In the genomic region with DNA sequence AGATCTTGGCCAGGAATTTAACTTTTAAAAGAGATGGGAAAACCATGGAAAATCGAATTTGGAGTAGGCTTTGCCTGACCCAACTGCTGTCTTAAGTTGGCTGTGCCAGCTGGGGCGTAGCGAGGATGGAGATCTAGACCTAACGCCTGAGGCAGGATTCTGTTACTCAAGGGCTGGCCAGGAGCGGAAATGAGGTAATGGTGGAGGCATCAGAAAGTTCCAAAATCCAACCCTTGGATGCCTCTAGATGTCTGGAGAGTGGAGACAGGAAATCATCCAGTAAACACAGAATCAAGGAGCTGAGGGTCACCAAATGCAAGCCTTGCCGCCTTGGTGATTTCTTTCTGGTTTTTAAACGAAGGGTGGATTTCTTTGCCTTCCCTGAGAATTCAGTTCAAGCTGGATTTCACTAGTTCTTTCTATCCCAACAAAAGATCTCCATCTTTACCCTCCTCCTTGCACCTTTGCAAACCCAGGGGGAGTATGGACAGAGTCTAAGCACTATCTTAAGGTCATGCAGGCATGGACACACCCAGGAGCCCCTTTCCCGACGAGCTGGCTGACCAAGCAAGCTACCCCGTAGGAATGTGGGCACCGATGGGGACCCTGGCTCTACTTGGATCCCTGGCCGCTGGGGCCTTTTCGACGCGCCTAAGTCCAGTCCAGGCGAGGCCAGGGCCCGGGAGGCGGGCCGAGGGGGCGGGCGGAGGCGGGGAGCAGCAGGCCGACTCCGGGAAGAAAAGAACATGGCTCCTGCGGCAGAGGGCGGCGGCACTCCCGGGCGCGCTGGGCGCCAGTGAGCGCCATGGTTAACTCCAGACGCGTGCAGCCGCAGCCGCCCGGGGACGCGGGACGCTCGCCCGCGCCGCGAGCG, we compare ENCODE assay signal across 8 mouse cellular contexts. TPM values are rescaled to one million over a fixed set of nuclear protein-coding genes. Genes with fewer than 3 reads are reported as not detected.
DNase-seq lines count a peak whose midpoint lies in the region; ATAC-seq and TF ChIP-seq lines count a peak whose summit lies in the region.

A gene (plus strand): TSS at position 619 of the 874 bp plus-strand sequence.

- intact Hi-C loops in heart, postnatal 25 days (cut with DNase I), result no loop called here

- TF ChIP-seq CTCF in cerebellum, adult 2 months (IDR thresholded peaks at IDR 0.05; ENCODE audit: borderline replicate concordance, insufficient read depth, low read depth, low read length), result no peak
- TF ChIP-seq CTCF in forebrain, postnatal 0 days (IDR thresholded peaks at IDR 0.05; ENCODE audit: low read depth), result no peak
- TF ChIP-seq CTCF in layer of hippocampus, adult 2 months (conservative IDR thresholded peaks at IDR 0.05), result no peak
- no peak for TF ChIP-seq CTCF in lung, embryonic 14.5 days (IDR thresholded peaks at IDR 0.05; ENCODE audit: low read depth)

- 0 out of 2 replicates have a peak, but pooled peaks cover 3% of the 10 kb centered on the region for H3K4me1 ChIP-seq in cerebellum, adult 2 months (ENCODE audit: control insufficient read depth, insufficient read depth, low read length)
- H3K4me1 ChIP-seq in forebrain, postnatal 0 days (ENCODE audit: insufficient read depth), result peaks cover 20% of the 10 kb centered on the region; the same call in 1 of the 2 replicates
- H3K4me1 ChIP-seq in lung, embryonic 14.5 days (ENCODE audit: insufficient read depth), result no peaks in the 10 kb centered on the region

- peak within 1 kb of the TSS; percentile 95 for H3K9ac ChIP-seq in forebrain, postnatal 0 days
- H3K9ac ChIP-seq in lung, embryonic 14.5 days, result peak within 1 kb of the TSS; percentile 97

- no peaks in the 10 kb centered on the region for H3K27me3 ChIP-seq in cerebellum, adult 2 months (ENCODE audit: control insufficient read depth, insufficient read depth, low read length)
- no peaks in the 10 kb centered on the region for H3K27me3 ChIP-seq in forebrain, postnatal 0 days (ENCODE audit: insufficient read depth, low read length)
- H3K27me3 ChIP-seq in lung, embryonic 14.5 days (ENCODE audit: insufficient read depth, low read length), result no peaks in the 10 kb centered on the region

- TF ChIP-seq POLR2A in cerebellum, adult 2 months (IDR thresholded peaks at IDR 0.05; ENCODE audit: borderline replicate concordance, insufficient read depth, low read length), result 0 out of 2 replicates have a peak, but pooled peaks have one; percentile 28

- peak within 1 kb of the TSS; percentile 96 for H3K4me3 ChIP-seq in cerebellum, adult 2 months (replicated peaks; ENCODE audit: insufficient read depth, low read depth, low read length)
- peak within 1 kb of the TSS; percentile 78 for H3K4me3 ChIP-seq in forebrain, postnatal 0 days (ENCODE audit: low read depth, low read length)
- H3K4me3 ChIP-seq in layer of hippocampus, adult 2 months, result peak within 1 kb of the TSS; percentile 87
- H3K4me3 ChIP-seq in lung, embryonic 14.5 days (ENCODE audit: low read depth, low read length), result peak within 1 kb of the TSS; percentile 88

- H3K9me3 ChIP-seq in forebrain, postnatal 0 days (ENCODE audit: low read length), result no peaks in the 10 kb centered on the region
- H3K9me3 ChIP-seq in lung, embryonic 14.5 days (ENCODE audit: low read depth, low read length), result no peaks in the 10 kb centered on the region; the same call in 1 of the 2 replicates

- 8% methylated on average over 46 of the region's 46 CpGs for WGBS in cerebellum, adult 2 months
- WGBS in forebrain, postnatal 0 days, result 11% methylated on average over 46 of the region's 46 CpGs
- WGBS in lung, embryonic 14.5 days, result 8% methylated on average over 46 of the region's 46 CpGs

- peak within 1 kb of the TSS; percentile 90 for H3K4me2 ChIP-seq in forebrain, postnatal 0 days (ENCODE audit: low read depth)
- H3K4me2 ChIP-seq in lung, embryonic 14.5 days, result peak within 1 kb of the TSS; percentile 66

- H3K27ac ChIP-seq in cerebellum, adult 2 months (ENCODE audit: insufficient read depth, low read length), result peak within 1 kb of the TSS; percentile 95
- peak within 1 kb of the TSS; percentile 97 for H3K27ac ChIP-seq in forebrain, postnatal 0 days (ENCODE audit: low read depth, low read length)
- peak within 1 kb of the TSS; percentile 96 for H3K27ac ChIP-seq in layer of hippocampus, adult 2 months
- H3K27ac ChIP-seq in lung, embryonic 14.5 days (ENCODE audit: low read depth), result peak within 1 kb of the TSS; percentile 96

- DNase-seq in NIH3T3 (ENCODE audit: low read depth), result peak; percentile 94
- DNase-seq in cerebellum, adult 2 months, result peak; percentile 83 to 84
- peak; percentile 74 for DNase-seq in forebrain, postnatal 0 days
- peak; percentile 70 for DNase-seq in heart, postnatal 25 days (ENCODE audit: low spot score)
- DNase-seq in layer of hippocampus, adult 2 months (ENCODE audit: low spot score in 2 of 2), result peak; percentile 56 to 61
- peak; percentile 86 for DNase-seq in lung, embryonic 14.5 days
- DNase-seq in ovary, adult 18-20 months (ENCODE audit: low spot score), result peak; percentile 76

- ATAC-seq in forebrain, postnatal 0 days, result peak; percentile 81
- ATAC-seq in lung, embryonic 14.5 days (ENCODE audit: insufficient read depth), result peak; percentile 95
- ATAC-seq in monocyte, adult 5-6 weeks (replicated peaks; ENCODE audit: insufficient number of reproducible peaks, low FRiP score, low TSS enrichment, poor library complexity, severe bottlenecking), result no peak

- no peaks in the 10 kb centered on the region for H3K36me3 ChIP-seq in forebrain, postnatal 0 days (ENCODE audit: insufficient read depth)
- H3K36me3 ChIP-seq in lung, embryonic 14.5 days (ENCODE audit: insufficient read depth), result 0 out of 2 replicates have a peak, but pooled peaks cover 8% of the 10 kb centered on the region

RNA-seq across cellular contexts. Expression of the gene that starts here (rescaled TPM):
- polyA plus RNA-seq in cerebellum, adult 2 months (2012; rRNA removed), result 34.8 and 37.1 TPM in 2 replicates
- 19.8 and 25.4 TPM in 2 replicates for total RNA-seq in forebrain, postnatal 0 days (2014; rRNA removed)
- polyA plus RNA-seq in forebrain, postnatal 0 days (2015; fragmentation: Nextera tagmentation; extraction: Ambion mirVana), result 4.0 and 6.2 TPM in 2 replicates
- 10 to 100 TPM; 21.6 to 25.5 TPM for total RNA-seq in heart, postnatal 25 days (2021)
- total RNA-seq in layer of hippocampus, adult 2 months (2021), result 10 to 100 TPM; 33.2 to 38.8 TPM
- 22.0 and 23.9 TPM in 2 replicates for polyA plus RNA-seq in lung, embryonic 14.5 days (2014; fragmentation: Nextera tagmentation; extraction: Ambion mirVana)
- 2.5 to 5.6 TPM (median 4.1 TPM) in 3 replicates for total RNA-seq in monocyte, adult 5-6 weeks (2017)
